Mouse (Mus musculus): ENCODE measurements around the gene Ptgr1.

GRCm38 (mm10) chr4:58943420-58944205 is 43.3 kb downstream of the Ptgr1 start, which contains the start of gene Zkscan16:
- TF ChIP-seq EP300 (IDR thresholded peaks at IDR 0.05; ENCODE audit: low read depth in 1 of 2, low read length in 2 of 2) = no peak
- TF ChIP-seq CTCF (IDR thresholded peaks at IDR 0.05 in 2 of 3, conservative IDR thresholded peaks at IDR 0.05 in 1 of 3; ENCODE audit: control insufficient read depth in 1 of 3, insufficient read depth in 1 of 3, low read depth in 2 of 3, low read length in 3 of 3, poor library complexity in 1 of 3, severe bottlenecking in 1 of 3) = no peak
- no peak for TF ChIP-seq ZC3H11A (IDR thresholded peaks at IDR 0.05; ENCODE audit: low read depth, low read length)
- no peak for TF ChIP-seq GATA1 (IDR thresholded peaks at IDR 0.05; ENCODE audit: low read depth, low read length)
- TF ChIP-seq POLR2A (IDR thresholded peaks at IDR 0.05; ENCODE audit: control insufficient read depth in 1 of 2, insufficient read depth in 1 of 2, low read depth in 1 of 2, low read length in 2 of 2, poor library complexity in 1 of 2) = no peak
- TF ChIP-seq MYC (IDR thresholded peaks at IDR 0.05; ENCODE audit: low read depth, low read length) = no peak
- no peak for TF ChIP-seq NELFE (IDR thresholded peaks at IDR 0.05; ENCODE audit: low read depth, low read length)
- no peak for TF ChIP-seq ETS1 (IDR thresholded peaks at IDR 0.05; ENCODE audit: low read depth, low read length)
- no peak for TF ChIP-seq HCFC1 (IDR thresholded peaks at IDR 0.05; ENCODE audit: low read depth, low read length)
- no peak for TF ChIP-seq USF1 (IDR thresholded peaks at IDR 0.05; ENCODE audit: low read depth, low read length)
- no peak for TF ChIP-seq UBTF (IDR thresholded peaks at IDR 0.05; ENCODE audit: borderline replicate concordance, insufficient read depth, low read depth, low read length)
- TF ChIP-seq MEF2A (IDR thresholded peaks at IDR 0.05; ENCODE audit: extremely low read depth, insufficient replicate concordance, low read depth, low read length, poor library complexity, severe bottlenecking) = no peak
